Mouse (Mus musculus): ENCODE measurements around the gene Rims1.

Gene Rims1

GRCm38 (mm10) chr1:22258356-22258755 lies 547.4 kb downstream of the Rims1 start:
- no peak for DNase-seq (ENCODE audit: low read depth in 1 of 2, low spot score in 2 of 2)

GRCm38 (mm10) chr1:22254278-22254677 lies 551.5 kb downstream of the Rims1 start:
- no peak for DNase-seq (ENCODE audit: low read depth in 1 of 2, low spot score in 2 of 2)

- no peak for DNase-seq (ENCODE audit: low read depth in 1 of 2, low spot score in 2 of 2)
Observed at GRCm38 (mm10) chr1:22252873-22253272, 552.9 kb downstream of the Rims1 start.

- DNase-seq (ENCODE audit: low read depth in 1 of 2, low spot score in 2 of 2), result no peak
Observed at GRCm38 (mm10) chr1:22248898-22249386, 556.9 kb downstream of the Rims1 start.

- no peak for DNase-seq (ENCODE audit: low read depth in 1 of 2, low spot score in 2 of 2)
Observed at GRCm38 (mm10) chr1:22245748-22246147, 560.0 kb downstream of the Rims1 start.
